Mouse (Mus musculus): ENCODE data around the gene Itfg2.

The Itfg2 gene

GRCm38 (mm10) chr6:128424269-128425019, at the start of gene Itfg2:
Gene Itfg2 (minus strand): TSS chr6:128424931.
- peak; percentile 97 for DNase-seq (ENCODE audit: low spot score)

DNA sequence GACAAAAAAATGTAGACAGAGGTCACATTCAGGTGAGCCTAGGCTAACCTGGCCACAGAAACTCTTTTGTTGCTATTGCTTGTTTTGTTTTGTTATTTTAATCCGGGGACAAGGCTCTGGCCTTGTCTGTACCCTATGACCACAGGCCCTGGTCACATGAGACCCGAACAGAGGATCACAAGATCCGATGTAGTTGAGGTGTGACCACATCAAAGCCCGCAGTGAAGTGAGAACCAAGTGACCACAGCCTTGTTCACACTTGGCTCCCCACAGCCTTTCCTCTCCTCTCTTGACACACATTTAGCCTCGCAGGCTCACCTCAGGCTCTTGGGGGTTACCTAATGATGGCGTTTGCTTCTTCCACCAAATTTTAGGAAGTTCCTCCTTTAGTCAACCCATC, 49.4 kb upstream of the Itfg2 start:
- no peak for DNase-seq (ENCODE audit: low spot score)

DNA sequence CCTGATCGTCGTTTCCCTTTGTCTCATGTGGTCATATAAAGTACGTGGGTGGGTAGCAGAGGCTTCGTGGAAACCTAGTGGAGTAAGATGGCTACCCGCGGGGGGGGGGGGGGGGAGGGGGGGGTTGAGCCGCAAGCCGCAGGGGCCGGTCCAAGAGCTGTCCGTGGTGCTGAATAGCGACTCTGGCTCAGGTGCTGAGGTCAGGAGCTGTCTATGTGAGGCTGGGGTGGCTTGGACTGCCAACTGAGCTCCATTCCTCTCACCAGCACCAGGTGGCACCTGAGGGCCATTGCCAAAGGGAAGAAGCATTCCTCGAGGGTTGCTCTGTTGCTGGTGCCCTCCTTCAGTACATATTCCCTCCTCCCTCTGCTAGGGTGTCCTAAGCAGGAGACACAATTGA, 44.7 kb upstream of the Itfg2 start:
- DNase-seq (ENCODE audit: low spot score): peak; percentile 45

DNA sequence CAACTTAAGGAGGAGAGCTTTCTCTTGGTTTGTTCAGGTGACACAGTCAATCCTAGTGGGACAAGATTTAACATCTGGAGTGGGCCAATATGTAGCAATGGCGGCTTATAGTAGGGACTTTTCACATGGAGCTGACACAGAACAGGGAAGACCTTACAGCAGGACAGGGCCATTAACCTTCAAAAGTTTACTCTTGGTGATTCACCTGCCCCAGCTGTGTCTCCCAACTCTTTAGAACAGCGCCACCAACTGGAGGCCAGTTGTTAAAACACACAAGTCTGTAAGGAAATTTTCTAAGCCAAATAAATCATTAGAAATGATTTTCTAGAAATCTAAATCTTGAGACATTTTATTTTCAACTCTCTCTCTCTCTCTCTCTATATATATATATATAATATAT, 42.6 kb upstream of the Itfg2 start:
- no peak for DNase-seq (ENCODE audit: low spot score)

DNA sequence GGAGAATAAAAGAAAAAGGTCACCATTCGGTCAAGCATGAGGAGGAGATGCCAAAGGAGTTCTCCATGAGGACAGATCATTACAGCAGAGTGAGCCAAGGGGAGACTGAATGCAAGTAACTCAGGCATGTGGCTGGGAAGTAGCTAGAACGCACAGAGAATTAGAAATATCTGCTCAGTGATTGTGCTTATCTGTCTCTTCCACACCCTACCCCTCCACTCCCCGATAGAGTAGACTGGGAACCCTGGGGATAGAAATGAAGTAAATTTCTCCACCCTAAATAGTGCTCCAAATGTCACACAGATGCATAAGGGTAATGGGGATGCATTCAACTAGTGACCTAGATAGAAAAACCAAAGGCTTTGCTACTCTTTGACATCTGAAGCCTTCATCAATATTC, 41.8 kb upstream of the Itfg2 start:
- DNase-seq (ENCODE audit: low spot score): peak; percentile 22

DNA sequence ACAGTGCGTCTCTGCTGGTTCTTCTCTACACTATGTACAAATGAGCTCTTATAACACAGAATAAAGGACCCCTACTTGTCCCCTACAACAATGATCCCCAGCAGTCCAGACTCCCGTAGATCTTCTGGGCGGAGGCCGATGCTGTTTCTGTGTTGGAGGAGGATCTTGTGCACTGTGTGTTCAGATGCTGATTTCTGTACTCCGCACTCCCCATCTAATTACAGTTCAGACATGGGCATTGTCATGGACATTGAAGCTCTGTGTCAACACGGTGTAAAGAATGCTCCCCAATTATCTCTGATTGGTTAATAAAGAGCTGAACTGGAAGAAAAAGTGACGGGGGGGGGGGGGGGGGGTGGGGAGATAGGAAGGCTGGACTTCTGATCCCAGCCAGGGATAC, 41.3 kb upstream of the Itfg2 start:
- peak; percentile 47 for DNase-seq (ENCODE audit: low spot score)

DNA sequence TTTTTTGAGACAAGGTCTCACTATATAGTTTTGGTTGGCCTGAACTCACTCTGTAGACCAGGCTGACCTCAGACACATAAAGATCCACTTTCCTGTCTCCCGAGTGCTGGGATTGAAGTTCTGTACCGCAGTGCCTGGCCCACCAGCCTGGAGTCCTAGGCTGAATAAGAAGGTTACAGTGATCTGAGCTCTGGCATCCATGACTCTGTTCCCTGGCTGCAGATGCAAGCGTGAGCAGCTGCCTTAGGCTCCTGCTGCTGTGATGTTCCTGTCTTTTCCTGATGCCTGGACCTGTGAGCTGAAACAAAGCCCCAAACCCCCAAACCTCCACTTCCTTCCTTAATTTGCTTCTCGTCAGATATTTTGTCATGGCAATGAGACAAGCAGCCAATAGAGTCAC, 40.3 kb upstream of the Itfg2 start:
- DNase-seq (ENCODE audit: low spot score): no peak

DNA sequence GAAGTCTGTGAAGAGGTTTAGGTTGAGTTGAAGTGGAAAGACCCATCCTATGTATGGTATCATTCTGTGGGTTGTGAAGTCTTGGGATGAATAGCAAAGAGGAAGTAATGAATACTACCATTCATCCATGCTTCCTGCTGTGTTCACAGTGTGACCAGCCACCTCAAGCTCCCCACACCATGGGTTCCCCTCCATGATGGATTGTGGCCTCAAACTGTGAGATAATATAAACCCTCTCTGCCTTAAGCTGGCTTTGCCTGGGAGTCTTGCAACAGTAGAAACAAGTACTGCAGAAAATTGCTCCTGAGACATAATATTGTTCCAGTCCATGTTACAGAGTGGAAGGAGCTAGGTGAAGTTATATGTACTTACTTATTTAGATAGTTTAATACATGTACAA, 36.9 kb upstream of the Itfg2 start:
- DNase-seq (ENCODE audit: low spot score): no peak

DNA sequence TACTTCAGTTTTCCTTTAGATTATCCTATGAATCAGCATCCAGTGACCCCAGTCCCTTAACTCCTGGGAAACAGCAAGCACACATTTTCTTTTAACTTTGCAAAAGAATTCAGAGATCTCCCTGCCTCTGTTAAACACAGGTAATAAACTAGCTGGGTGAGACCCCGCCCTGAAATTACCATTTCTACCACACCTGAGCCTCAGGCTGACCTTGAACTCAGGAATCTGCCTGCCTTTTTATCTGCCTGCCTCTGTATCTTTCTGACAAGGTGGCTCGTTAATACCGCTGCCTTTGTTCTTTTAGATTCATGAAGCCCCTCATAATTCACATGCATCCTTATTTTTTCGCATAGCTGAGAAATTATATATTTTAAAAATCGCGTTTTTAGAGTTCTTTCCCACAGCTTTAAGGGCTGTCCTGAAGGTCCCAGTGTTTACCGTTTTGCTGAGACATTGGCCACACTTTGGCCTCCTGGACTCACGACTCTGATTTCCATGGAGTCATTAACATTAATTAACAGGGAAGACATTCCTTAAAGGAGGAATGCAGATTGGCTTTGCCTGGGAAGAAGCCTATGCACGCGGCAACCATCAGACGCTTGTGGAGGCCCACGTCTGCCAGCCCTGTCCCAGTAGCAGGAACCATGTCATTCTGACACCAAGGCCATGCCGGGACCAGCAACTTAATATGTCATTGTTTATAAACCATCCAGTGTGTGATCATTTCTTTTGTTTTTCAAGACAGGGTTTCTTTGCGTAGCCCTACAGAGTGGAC, 36.2 kb upstream of the Itfg2 start:
- DNase-seq (ENCODE audit: low spot score): no peak

GRCm38 (mm10) chr6:128460321-128460720, 35.6 kb upstream of the Itfg2 start:
- DNase-seq (ENCODE audit: low spot score): peak; percentile 18

- DNase-seq (ENCODE audit: low spot score): no peak
These were observed 32.5 kb upstream of the Itfg2 start for GRCm38 (mm10) chr6:128457186-128457585.

DNA sequence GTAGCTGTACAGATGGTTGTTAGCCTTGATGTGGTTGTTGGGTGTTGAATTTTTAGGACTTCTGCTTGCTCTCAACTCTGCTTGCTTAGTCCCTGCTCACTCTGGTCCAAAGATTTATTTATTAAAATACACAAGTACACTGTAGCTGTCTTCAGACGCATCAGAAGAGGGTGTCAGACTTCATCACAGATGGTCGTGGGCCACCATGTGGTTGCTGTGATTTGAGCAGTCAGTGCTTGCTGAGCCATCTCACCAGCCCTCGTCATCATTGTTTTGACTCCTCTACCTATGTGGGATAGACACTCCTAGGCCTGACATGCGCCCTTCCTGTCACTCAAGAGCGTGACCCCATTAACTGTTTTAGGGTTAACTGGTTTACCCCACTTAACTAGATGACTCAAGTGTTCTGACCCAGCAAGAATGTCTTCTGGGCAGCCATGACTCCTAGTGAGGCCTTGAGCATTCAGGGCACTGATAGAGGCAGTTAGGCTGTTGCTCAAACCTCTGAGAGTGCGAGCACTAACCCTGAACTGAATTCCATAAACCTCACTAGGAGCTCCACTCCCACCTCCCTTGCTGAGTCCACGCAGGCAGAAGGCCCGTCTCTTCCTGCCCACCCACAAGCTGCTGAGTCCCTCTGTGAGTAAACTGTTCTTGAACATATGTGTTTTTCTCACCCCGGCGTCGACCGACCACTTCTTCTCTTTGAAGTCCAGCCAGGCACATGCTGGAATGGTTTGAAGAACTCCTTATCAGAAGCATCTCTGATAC, 31.3 kb upstream of the Itfg2 start:
- no peak for DNase-seq (ENCODE audit: low spot score)

DNA sequence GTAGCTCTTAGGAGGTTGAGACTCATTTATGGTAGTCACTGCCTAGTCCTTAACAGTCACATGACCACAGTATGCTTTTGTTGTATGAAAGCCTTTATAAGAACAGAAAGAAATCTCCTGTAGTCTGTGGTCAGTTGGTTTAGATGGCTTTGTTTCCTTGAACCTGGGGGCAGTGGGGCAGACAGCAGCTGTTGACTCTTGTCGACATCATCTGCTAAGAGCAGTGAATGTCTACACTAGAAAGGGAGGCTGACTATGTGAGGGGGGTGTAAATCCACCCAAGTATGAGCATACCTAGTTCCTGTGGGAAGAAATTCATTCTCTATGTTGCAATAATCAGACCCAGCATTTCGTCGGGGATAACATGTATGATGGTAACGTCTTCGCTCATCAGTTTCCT, 22.3 kb upstream of the Itfg2 start:
- no peak for DNase-seq (ENCODE audit: low spot score)

DNA sequence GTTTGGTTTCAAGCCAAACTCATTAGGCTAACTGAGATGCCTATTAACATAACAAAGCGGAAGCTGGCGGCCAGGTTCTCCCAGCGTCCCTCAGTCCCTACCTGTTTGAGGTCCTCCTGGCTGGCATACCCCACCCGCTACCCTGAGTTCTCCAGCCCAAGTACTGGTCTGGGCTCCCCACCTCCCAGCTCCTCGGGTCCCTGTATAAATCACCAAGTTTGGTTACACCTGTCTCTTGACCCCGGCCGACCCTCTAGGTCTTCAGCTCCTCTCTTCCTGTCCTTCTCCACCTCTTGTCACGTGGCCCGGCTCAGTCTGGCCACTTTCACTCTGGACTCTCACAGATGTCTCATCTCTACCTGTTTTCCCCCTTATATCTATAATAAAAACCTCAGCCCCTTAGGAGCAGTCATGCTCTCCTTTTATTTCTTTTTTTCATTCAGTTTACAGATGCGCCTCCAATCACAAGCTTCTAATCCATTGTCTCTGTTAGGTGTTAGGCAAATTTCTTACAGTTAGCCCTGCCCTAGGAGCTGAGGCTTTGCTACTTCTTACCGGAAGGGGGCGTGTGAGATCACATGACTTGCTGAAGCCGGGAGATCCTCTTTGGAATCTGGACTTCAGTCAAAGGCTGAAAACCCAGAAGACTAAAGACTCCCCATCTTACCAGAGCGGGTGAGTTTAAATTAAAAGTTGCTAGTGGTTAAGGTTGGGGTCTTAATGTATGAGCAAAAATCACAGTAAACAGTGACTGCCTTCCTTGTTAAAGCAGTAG, 21.2 kb upstream of the Itfg2 start:
- peak; percentile 81 for DNase-seq (ENCODE audit: low spot score)

DNA sequence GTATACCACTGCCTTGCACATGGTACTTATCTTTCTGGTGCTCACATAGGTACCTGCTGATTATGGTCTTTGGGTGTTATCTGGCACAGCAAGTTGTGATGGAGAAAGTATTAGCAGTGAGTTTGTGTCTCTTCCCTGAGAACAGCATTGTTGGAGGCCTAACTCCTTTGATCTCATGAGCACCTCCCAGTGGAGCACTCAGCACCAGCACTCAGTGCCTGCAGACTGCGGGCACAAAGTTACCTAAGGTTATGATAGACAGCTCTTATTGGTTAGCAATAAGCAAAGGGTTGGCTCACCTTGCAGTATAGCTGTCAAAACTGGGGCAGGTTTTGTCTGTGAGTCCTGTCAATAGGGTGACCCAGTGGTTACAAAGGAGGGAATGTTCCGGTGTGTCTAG, 15.5 kb upstream of the Itfg2 start:
- DNase-seq (ENCODE audit: low spot score): no peak

DNA sequence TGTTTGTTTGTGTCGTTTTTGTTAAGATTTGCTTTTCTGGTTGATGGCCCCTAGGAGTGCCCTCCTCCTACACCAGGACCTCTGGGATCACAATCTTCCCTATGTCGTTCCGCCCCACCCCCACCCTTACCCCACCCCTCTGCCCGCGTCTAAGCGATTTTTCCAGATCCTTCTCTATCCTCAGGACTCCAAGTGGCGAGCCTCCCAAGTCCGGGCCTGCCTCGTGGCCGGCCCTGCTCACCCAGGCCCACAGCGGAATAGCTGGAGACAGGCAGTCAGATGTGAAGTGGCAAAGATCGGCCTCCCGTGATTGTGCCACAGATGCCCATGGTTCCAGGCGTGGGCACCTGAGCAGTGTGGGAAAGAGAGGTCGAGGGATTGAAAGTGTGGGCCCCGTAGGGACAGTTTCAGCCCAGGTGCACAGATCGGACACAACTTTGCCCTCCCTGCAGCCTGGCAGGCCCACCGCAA, 14.2 kb upstream of the Itfg2 start:
- no peak for DNase-seq (ENCODE audit: low spot score)

- peak; percentile 92 for DNase-seq (ENCODE audit: low spot score)
These were observed 13.7 kb upstream of the Itfg2 start, which contains the start of gene Fkbp4 for GRCm38 (mm10) chr6:128438317-128438870. Gene Fkbp4 (minus strand): TSS chr6:128438677.

DNA sequence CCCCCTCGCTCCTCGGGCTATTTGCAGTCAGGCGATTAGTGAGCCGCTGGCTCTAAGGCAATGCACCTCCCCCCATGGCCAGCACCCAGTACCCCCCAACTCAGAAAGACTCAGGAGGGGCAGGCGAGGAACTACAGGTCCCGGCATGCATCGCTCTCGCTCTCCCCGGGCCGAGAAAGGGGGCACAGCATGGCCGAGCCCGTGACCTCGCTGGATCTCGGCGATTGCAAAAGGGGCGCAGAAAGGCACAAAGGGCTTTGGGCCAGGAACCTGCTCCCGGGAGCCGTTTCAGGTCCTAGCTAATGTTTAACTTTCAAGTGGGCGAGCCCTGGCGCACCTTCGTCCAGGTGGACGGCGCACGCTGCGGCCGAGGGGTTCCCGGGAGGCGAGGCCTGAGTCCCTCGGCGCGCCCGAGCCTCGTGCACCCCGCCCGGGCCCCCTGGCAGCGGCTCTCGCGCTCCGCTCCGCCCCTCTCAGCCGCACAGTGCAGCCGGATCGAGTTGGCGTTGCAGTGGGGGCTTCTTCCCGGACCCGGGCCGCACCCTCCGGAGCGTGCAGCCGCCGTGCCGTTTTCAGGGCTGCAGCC, 13.1 kb upstream of the Itfg2 start:
- DNase-seq (ENCODE audit: low spot score): peak; percentile 73

DNA sequence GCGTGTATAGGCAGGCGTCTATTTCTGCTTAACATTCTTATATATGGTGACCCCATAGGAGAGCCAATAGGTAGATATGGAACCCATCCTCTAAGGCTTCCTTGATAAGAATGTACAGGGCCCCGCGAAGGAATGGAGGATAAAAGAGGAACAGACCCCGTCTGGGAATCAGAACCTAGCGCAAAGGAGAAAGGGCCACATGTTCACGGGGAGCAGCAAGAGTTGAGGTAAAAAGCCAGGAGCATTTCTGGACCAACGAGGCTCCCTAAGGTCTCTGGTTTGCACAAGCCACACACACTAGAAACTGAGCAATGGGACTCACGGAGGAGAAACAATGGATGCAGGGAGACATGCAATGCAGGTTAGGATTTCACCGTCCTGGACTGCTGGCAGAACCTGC, 12.6 kb upstream of the Itfg2 start:
- DNase-seq (ENCODE audit: low spot score): no peak

GRCm38 (mm10) chr6:128436356-128437005, 11.8 kb upstream of the Itfg2 start:
- no peak for DNase-seq (ENCODE audit: low spot score)

DNA sequence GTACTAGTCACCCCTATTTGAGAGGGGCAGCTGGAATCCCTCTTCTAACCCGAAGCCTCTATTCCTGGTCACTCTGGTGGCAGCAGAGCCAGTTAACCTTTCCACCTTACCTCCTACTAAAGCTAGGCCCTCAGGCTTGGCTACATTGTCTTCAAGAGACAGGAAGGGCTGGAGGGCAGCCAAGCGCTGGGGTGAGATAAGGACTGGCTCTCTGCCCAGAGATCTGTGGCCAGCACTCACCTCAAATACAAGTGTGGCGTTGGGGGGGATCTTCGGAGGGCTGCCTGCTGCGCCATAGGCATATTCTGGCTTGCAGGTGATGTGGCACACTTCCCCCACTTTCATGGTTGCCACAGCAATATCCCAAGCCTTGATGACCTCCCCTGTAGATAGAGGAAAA, 10.7 kb upstream of the Itfg2 start:
- no peak for DNase-seq (ENCODE audit: low spot score)
